Mouse (Mus musculus) hindbrain, embryonic 11.5 days (tissue): ENCODE data around the gene Ccdc116. TPM values are rescaled to one million over a fixed set of nuclear protein-coding genes. Genes with fewer than 3 reads are reported as not detected.
"Not testable (repeated sequence)": the region's sequence is repeated elsewhere in the genome, so short reads cannot be mapped to it uniquely, and the experiment has no call there.

Experiments used
- ATAC-seq: fragments of 200-750 bp; cut with Nextera tagmentation; 2 replicates; pipeline ENCODE4 v1.8.0; 2017; ENCODE audit warnings: mild to moderate bottlenecking, moderate TSS enrichment, moderate library complexity; ENCODE audit not compliant: low FRiP score
- DNase-seq: peaks from one replicate; pipeline ENCODE4 v3.0.0-alpha.2; 2015; ENCODE audit warnings: low spot score
- H3K27ac ChIP-seq: fragments of 300-500 bp; sonication (generic); 2 replicates; pipeline ENCODE4 v1.5.1; 2014; ENCODE audit warnings: mild to moderate bottlenecking, low read depth, low read length
- H3K27me3 ChIP-seq: fragments of 300-500 bp; sonication (generic); 2 replicates; pipeline ENCODE4 v1.6.1; 2014; ENCODE audit warnings: mild to moderate bottlenecking, low read length, moderate library complexity, mixed read lengths; ENCODE audit not compliant: control insufficient read depth, insufficient read depth
- H3K36me3 ChIP-seq: fragments of 300-500 bp; sonication (generic); 2 replicates; pipeline ENCODE4 v1.6.1; 2014; ENCODE audit warnings: mild to moderate bottlenecking, low read length, moderate library complexity, mixed read lengths; ENCODE audit not compliant: control insufficient read depth, insufficient read depth
- H3K4me1 ChIP-seq: fragments of 300-500 bp; sonication (generic); replicated peaks from 2 replicates; pipeline ENCODE4 v1.6.1; 2014; ENCODE audit warnings: low read length, mixed read lengths; ENCODE audit not compliant: control insufficient read depth, insufficient read depth
- H3K4me2 ChIP-seq: fragments of 300-500 bp; sonication (generic); replicated peaks from 2 replicates; pipeline ENCODE4 v1.6.1; 2014; ENCODE audit warnings: mild to moderate bottlenecking, low read depth, low read length
- H3K4me3 ChIP-seq: fragments of 300-500 bp; sonication (generic); 2 replicates; pipeline ENCODE4 v1.5.1; 2014; ENCODE audit warnings: low read depth, low read length
- H3K9ac ChIP-seq: fragments of 300-500 bp; sonication (generic); 2 replicates; pipeline ENCODE4 v1.6.1; 2014; ENCODE audit warnings: low read depth, low read length
- H3K9me3 ChIP-seq: fragments of 300-500 bp; sonication (generic); 2 replicates; pipeline ENCODE4 v1.6.1; 2016; ENCODE audit warnings: low read length; ENCODE audit not compliant: control insufficient read depth
- WGBS: fragments of 180-500 bp; shearing (Covaris S2); extraction: QIAGEN DNeasy Blood & Tissue Kit; methylation state at CpG from one replicate; pipeline ENCODE4 v1.1.7; 2014; 5-methylcytosine and 5-hydroxymethylcytosine counted together
- polyA plus RNA-seq: library from polyadenylated mRNA; unstranded; fragments of >200 nt; fragmentation: Nextera tagmentation; extraction: Ambion mirVana; gene quantifications from 2 replicates; pipeline ENCODE4 v1.2.1, GENCODE M21; 2014

The Ccdc116 gene
- polyA plus RNA-seq, 1 experiment from 2014 or later: 0.31 TPM

GRCm38 (mm10) chr16:17168049-17168448 is 21.0 kb upstream of the Ccdc116 start:
- no peak overlapping the region for H3K4me2 ChIP-seq
- no peak for DNase-seq
- no peaks in the 10 kb centered on the region for H3K9me3 ChIP-seq
- no peak overlapping the region for H3K27ac ChIP-seq
- H3K9ac ChIP-seq: no peak overlapping the region
- H3K4me1 ChIP-seq: no peaks in the 10 kb centered on the region
- no peak for ATAC-seq
- H3K4me3 ChIP-seq: no peak overlapping the region
- 92% methylated on average over 5 of the region's 5 CpGs for WGBS
- H3K36me3 ChIP-seq: 0 out of 2 replicates have a peak, but pooled peaks cover 6% of the 10 kb centered on the region
- no peaks in the 10 kb centered on the region for H3K27me3 ChIP-seq

- no peak overlapping the region for H3K9ac ChIP-seq
- DNase-seq (no peak), ATAC-seq (no peak)
- no peak overlapping the region for H3K4me3 ChIP-seq
- H3K27ac ChIP-seq: no peak overlapping the region
- H3K27me3 ChIP-seq: no peaks in the 10 kb centered on the region
- 0 out of 2 replicates have a peak, but pooled peaks cover 6% of the 10 kb centered on the region for H3K36me3 ChIP-seq
- no peaks in the 10 kb centered on the region for H3K4me1 ChIP-seq
- no peaks in the 10 kb centered on the region for H3K9me3 ChIP-seq
- no peak overlapping the region for H3K4me2 ChIP-seq
Observed at GRCm38 (mm10) chr16:17167179-17167578, 20.1 kb upstream of the Ccdc116 start.

- ATAC-seq, H3K4me2 ChIP-seq, H3K9me3 ChIP-seq, H3K9ac ChIP-seq, H3K36me3 ChIP-seq, H3K4me3 ChIP-seq, H3K27me3 ChIP-seq, H3K4me1 ChIP-seq, H3K27ac ChIP-seq, DNase-seq: not testable (repeated sequence)
- WGBS: 92% methylated on average over 1 of the region's 1 CpGs
Observed at GRCm38 (mm10) chr16:17165478-17165877, 18.4 kb upstream of the Ccdc116 start.

GRCm38 (mm10) chr16:17154346-17154745 is 7.3 kb upstream of the Ccdc116 start:
- DNase-seq (no peak), ATAC-seq (no peak)
- H3K36me3 ChIP-seq: peaks cover 3% of the 10 kb centered on the region; the same call in 1 of the 2 replicates
- H3K27ac ChIP-seq: no peak overlapping the region
- no peaks in the 10 kb centered on the region for H3K9me3 ChIP-seq
- H3K4me1 ChIP-seq: no peaks in the 10 kb centered on the region
- H3K4me2 ChIP-seq: no peak overlapping the region
- no peak overlapping the region for H3K9ac ChIP-seq
- H3K27me3 ChIP-seq: no peaks in the 10 kb centered on the region
- H3K4me3 ChIP-seq: no peak overlapping the region
- 97% methylated on average over 2 of the region's 2 CpGs for WGBS

GRCm38 (mm10) chr16:17151874-17152273 is 4.8 kb upstream of the Ccdc116 start:
- no peaks in the 10 kb centered on the region for H3K36me3 ChIP-seq
- no peak for DNase-seq
- ATAC-seq: no peak

GRCm38 (mm10) chr16:17150520-17151258 is 3.7 kb upstream of the Ccdc116 start:
- Histone ChIP-seq H3K4me2 (no peak overlapping the region), H3K4me1 (0 out of 2 replicates have a peak, but pooled peaks cover 3% of the 10 kb centered on the region), H3K9me3 (no peaks in the 10 kb centered on the region), H3K27me3 (peaks cover 12% of the 10 kb centered on the region), H3K9ac (no peak overlapping the region), H3K4me3 (no peak overlapping the region), H3K27ac (no peak overlapping the region), H3K36me3 (no peaks in the 10 kb centered on the region)
- 87% methylated on average over 7 of the region's 7 CpGs for WGBS
- no peak for DNase-seq
- no peak for ATAC-seq

More at GRCm38 (mm10) chr16:17151874-17152273, 4.8 kb upstream of the Ccdc116 start:
- 92% methylated on average over 4 of the region's 4 CpGs for WGBS
- 0 out of 2 replicates have a peak, but pooled peaks cover 3% of the 10 kb centered on the region for H3K4me1 ChIP-seq
- no peak overlapping the region for H3K4me3 ChIP-seq
- no peak overlapping the region for H3K9ac ChIP-seq
- no peak overlapping the region for H3K27ac ChIP-seq
- H3K4me2 ChIP-seq: no peak overlapping the region
- H3K27me3 ChIP-seq: peaks cover 12% of the 10 kb centered on the region
- H3K9me3 ChIP-seq: no peaks in the 10 kb centered on the region

- Histone ChIP-seq H3K4me1 (0 out of 2 replicates have a peak, but pooled peaks cover 3% of the 10 kb centered on the region), H3K4me2 (peak overlapping the region; percentile 80), H3K9ac (no peak overlapping the region), H3K36me3 (no peaks in the 10 kb centered on the region), H3K4me3 (peak overlapping the region; percentile 36), H3K27me3 (peaks cover 12% of the 10 kb centered on the region), H3K27ac (no peak overlapping the region), H3K9me3 (no peaks in the 10 kb centered on the region)
- ATAC-seq (peak; percentile 25; the same call in 1 of the 2 replicates), DNase-seq (peak; percentile 67)
- WGBS: 6% methylated on average over 16 of the region's 16 CpGs
Observed at GRCm38 (mm10) chr16:17148084-17148483, 1.1 kb upstream of the Ccdc116 start.

- Histone ChIP-seq H3K4me3 (peak overlapping the region; percentile 36), H3K4me2 (peak overlapping the region; percentile 80), H3K27ac (no peak overlapping the region), H3K9me3 (no peaks in the 10 kb centered on the region), H3K27me3 (peaks cover 12% of the 10 kb centered on the region), H3K36me3 (no peaks in the 10 kb centered on the region), H3K4me1 (0 out of 2 replicates have a peak, but pooled peaks cover 3% of the 10 kb centered on the region), H3K9ac (peak overlapping the region; percentile 28)
- DNase-seq (peak; percentile 43), ATAC-seq (peak; percentile 31; the same call in 1 of the 2 replicates)
- WGBS: 1% methylated on average over 41 of the region's 41 CpGs
Observed at GRCm38 (mm10) chr16:17147391-17147929, 431 bp upstream of the Ccdc116 start.
